37 mouse cellular contexts compared by ENCODE assay signal in the genomic region with DNA sequence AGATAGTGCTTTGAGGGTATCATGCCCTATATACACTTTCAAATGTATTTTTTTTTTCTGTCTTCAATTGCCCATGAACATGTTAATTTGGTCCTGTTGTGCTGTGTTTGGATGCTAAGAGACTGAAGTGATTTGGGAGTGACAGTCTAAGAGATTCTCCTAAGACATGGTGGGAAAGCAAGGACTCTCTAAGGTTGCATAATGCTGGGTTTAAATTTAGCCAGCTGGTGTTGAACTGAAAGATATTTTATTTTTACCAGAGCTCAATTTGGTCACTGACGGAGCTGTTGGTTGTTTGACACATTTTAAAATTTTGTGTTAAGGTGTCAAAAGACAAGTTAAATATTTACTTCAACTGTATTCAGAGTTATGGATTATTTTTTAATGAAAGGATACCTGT. TPM values are rescaled to one million over a fixed set of nuclear protein-coding genes. Genes with fewer than 3 reads are reported as not detected.
DNase-seq lines count a peak whose midpoint lies in the region; ATAC-seq lines count a peak whose summit lies in the region.
"Had no signal": no experiment of that assay in that cellular context is flagged by ENCODE, and none has a peak within 500 bp of the region (broad histone marks: within the 10 kb centered on the region; RNA-seq: fewer than 3 reads in every experiment).

No protein-coding gene starts in this region.

- H3K4me3 ChIP-seq in heart, embryonic 16.5 days (ENCODE audit: low read length): no peak overlapping the region
- no peak overlapping the region for H3K4me3 ChIP-seq in hindbrain, embryonic 14.5 days (replicated peaks; ENCODE audit: low read length)
- H3K4me3 ChIP-seq: embryonic facial prominence, embryonic 12.5 days; forebrain, embryonic 10.5 days; forebrain, embryonic 15.5 days; hindbrain, embryonic 15.5 days; limb, embryonic 13.5 days; lung, embryonic 15.5 days; midbrain, embryonic 10.5 days; midbrain, embryonic 15.5 days had no signal

- H3K9ac ChIP-seq in heart, embryonic 16.5 days (ENCODE audit: low read length): no peak overlapping the region
- no peak overlapping the region for H3K9ac ChIP-seq in hindbrain, embryonic 14.5 days
- H3K9ac ChIP-seq: embryonic facial prominence, embryonic 12.5 days; forebrain, embryonic 15.5 days; hindbrain, embryonic 15.5 days; limb, embryonic 13.5 days; lung, embryonic 15.5 days; midbrain, embryonic 15.5 days had no signal

- no peaks in the 10 kb centered on the region for H3K9me3 ChIP-seq in heart, embryonic 16.5 days (replicated peaks; ENCODE audit: control insufficient read depth, low read length)
- no peaks in the 10 kb centered on the region for H3K9me3 ChIP-seq in hindbrain, embryonic 14.5 days (ENCODE audit: control insufficient read depth, low read length)
- H3K9me3 ChIP-seq: embryonic facial prominence, embryonic 12.5 days; forebrain, embryonic 10.5 days; forebrain, embryonic 15.5 days; hindbrain, embryonic 15.5 days; limb, embryonic 13.5 days; lung, embryonic 15.5 days; midbrain, embryonic 10.5 days; midbrain, embryonic 15.5 days had no signal

- ATAC-seq in heart, embryonic 16.5 days (replicated peaks; ENCODE audit: extremely low read depth, insufficient read depth, low FRiP score): no peak
- no peak for ATAC-seq in hindbrain, embryonic 14.5 days (ENCODE audit: low FRiP score)
- ATAC-seq: forebrain, embryonic 15.5 days; inflammation-experienced regulatory T-cells, adult 6 months; midbrain, embryonic 15.5 days had no signal

- peak; percentile 30 for DNase-seq in gastrocnemius, adult 18-20 months (ENCODE audit: low spot score)
- no peak for DNase-seq in gastrocnemius, postnatal 36 days
- DNase-seq in heart, postnatal 25 days (ENCODE audit: low spot score): no peak
- DNase-seq in brain, adult 2 months (ENCODE audit: low read depth, low spot score): peak; percentile 36
- DNase-seq in telencephalon, adult 2 months (ENCODE audit: low read depth, low spot score): peak; percentile 15
- DNase-seq in hindbrain, embryonic 14.5 days (ENCODE audit: low spot score): no peak
- DNase-seq: adrenal gland, postnatal 36 days; kidney, adult 11 months; spleen, adult 18-20 months; thymus, adult 2 months; thymus, postnatal 36 days had no signal

- H3K4me2 ChIP-seq in heart, embryonic 16.5 days (ENCODE audit: low read depth, low read length): peak overlapping the region; percentile 15; the same call in 1 of the 2 replicates
- H3K4me2 ChIP-seq in hindbrain, embryonic 14.5 days (replicated peaks): no peak overlapping the region
- H3K4me2 ChIP-seq: embryonic facial prominence, embryonic 12.5 days; forebrain, embryonic 15.5 days; hindbrain, embryonic 15.5 days; limb, embryonic 13.5 days; liver, embryonic 11.5 days; lung, embryonic 15.5 days; midbrain, embryonic 15.5 days had no signal

- 59% methylated on average over 1 of the region's 1 CpGs for WGBS in heart, embryonic 16.5 days
- WGBS in hindbrain, embryonic 14.5 days: 92% methylated on average over 1 of the region's 1 CpGs

- no peaks in the 10 kb centered on the region for H3K36me3 ChIP-seq in heart, embryonic 16.5 days (ENCODE audit: control insufficient read depth, insufficient read depth)
- no peaks in the 10 kb centered on the region for H3K36me3 ChIP-seq in hindbrain, embryonic 14.5 days (replicated peaks; ENCODE audit: control insufficient read depth, insufficient read depth)
- H3K36me3 ChIP-seq: embryonic facial prominence, embryonic 12.5 days; forebrain, embryonic 10.5 days; forebrain, embryonic 15.5 days; hindbrain, embryonic 15.5 days; limb, embryonic 13.5 days; lung, embryonic 15.5 days; midbrain, embryonic 10.5 days; midbrain, embryonic 15.5 days had no signal

- no peaks in the 10 kb centered on the region for H3K27me3 ChIP-seq in heart, embryonic 16.5 days (ENCODE audit: control insufficient read depth, insufficient read depth, low read length)
- H3K27me3 ChIP-seq in hindbrain, embryonic 14.5 days (ENCODE audit: control insufficient read depth, insufficient read depth, low read length): no peaks in the 10 kb centered on the region
- H3K27me3 ChIP-seq: embryonic facial prominence, embryonic 12.5 days; forebrain, embryonic 15.5 days; hindbrain, embryonic 15.5 days; limb, embryonic 13.5 days; lung, embryonic 15.5 days; midbrain, embryonic 15.5 days had no signal

- intact Hi-C loops in gastrocnemius, postnatal 36 days (cut with DNase I): no loop called here
- intact Hi-C loops in heart, postnatal 25 days (cut with DNase I): no loop called here

- no peak overlapping the region for H3K27ac ChIP-seq in heart, embryonic 16.5 days (ENCODE audit: low read length)
- H3K27ac ChIP-seq in hindbrain, embryonic 14.5 days: no peak overlapping the region
- H3K27ac ChIP-seq: embryonic facial prominence, embryonic 12.5 days; forebrain, embryonic 10.5 days; forebrain, embryonic 15.5 days; hindbrain, embryonic 15.5 days; limb, embryonic 13.5 days; lung, embryonic 15.5 days; midbrain, embryonic 10.5 days; midbrain, embryonic 15.5 days had no signal

- peaks cover 2% of the 10 kb centered on the region for H3K4me1 ChIP-seq in heart, embryonic 16.5 days (ENCODE audit: control insufficient read depth, insufficient read depth, low read length)
- H3K4me1 ChIP-seq in hindbrain, embryonic 14.5 days (replicated peaks; ENCODE audit: control insufficient read depth, insufficient read depth, low read length): no peaks in the 10 kb centered on the region
- H3K4me1 ChIP-seq: embryonic facial prominence, embryonic 12.5 days; forebrain, embryonic 10.5 days; forebrain, embryonic 15.5 days; hindbrain, embryonic 15.5 days; limb, embryonic 13.5 days; lung, embryonic 15.5 days; midbrain, embryonic 10.5 days; midbrain, embryonic 15.5 days had no signal

RNA-seq across cellular contexts. Expression of a gene that starts 1.0 kb away (rescaled TPM):
- total RNA-seq in gastrocnemius, adult 18-20 months (2021): 1,000 to 10,000 TPM; 1,079 to 1,082 TPM
- 100 to 1,000 TPM; 919 to 955 TPM for total RNA-seq in gastrocnemius, postnatal 36 days (2021)
- polyA plus RNA-seq in heart, embryonic 16.5 days (2015; fragmentation: Nextera tagmentation; extraction: Ambion mirVana): 0.26 and 0.30 TPM in 2 replicates
- 100 to 1,000 TPM; 246 TPM for total RNA-seq in heart, postnatal 25 days (2021)
- not detected in 2 replicates for polyA plus RNA-seq in hindbrain, embryonic 14.5 days (2014; fragmentation: Nextera tagmentation; extraction: Ambion mirVana)
- total RNA-seq: hematopoietic stem cell, adult 5-6 weeks; layer of hippocampus, adult 18-20 months; megakaryocyte progenitor cell, adult 5-6 weeks had no signal
- polyA plus RNA-seq: cerebellum, adult 2 months; forebrain, embryonic 10.5 days; hindbrain, embryonic 15.5 days; inflammation-experienced regulatory T-cells, adult 6 months; kidney, embryonic 14.5 days; limb, embryonic 13.5 days; midbrain, embryonic 10.5 days; midbrain, embryonic 15.5 days; neural tube, embryonic 11.5 days had no signal

RNA-seq across cellular contexts. Expression of a gene that starts 13.8 kb away (rescaled TPM):
- total RNA-seq in gastrocnemius, adult 18-20 months (2021): not detected
- not detected for total RNA-seq in gastrocnemius, postnatal 36 days (2021)
- not detected in 2 replicates for polyA plus RNA-seq in heart, embryonic 16.5 days (2015; fragmentation: Nextera tagmentation; extraction: Ambion mirVana)
- total RNA-seq in heart, postnatal 25 days (2021): not detected
- not detected in 2 replicates for polyA plus RNA-seq in hindbrain, embryonic 14.5 days (2014; fragmentation: Nextera tagmentation; extraction: Ambion mirVana)
- total RNA-seq: adrenal gland, adult 18-20 months; adrenal gland, postnatal 36 days; gastrocnemius, postnatal 14 days; heart, adult 18-20 months; hematopoietic stem cell, adult 5-6 weeks; layer of hippocampus, adult 18-20 months; layer of hippocampus, postnatal 10 days; left cerebral cortex, adult 18-20 months; left cerebral cortex, postnatal 36 days; megakaryocyte progenitor cell, adult 5-6 weeks; neutrophil, adult 5-6 weeks had no signal
- polyA plus RNA-seq: cerebellum, adult 2 months; embryonic facial prominence, embryonic 12.5 days; forebrain, embryonic 10.5 days; forebrain, embryonic 15.5 days; hindbrain, embryonic 15.5 days; inflammation-experienced regulatory T-cells, adult 6 months; kidney, embryonic 14.5 days; limb, embryonic 13.5 days; liver, embryonic 11.5 days; liver, embryonic 16.5 days; lung, embryonic 15.5 days; midbrain, embryonic 10.5 days; midbrain, embryonic 15.5 days; neural tube, embryonic 11.5 days; stomach, embryonic 16.5 days; thymus, adult 2 months had no signal

RNA-seq across cellular contexts. Expression of a gene that starts 33.2 kb away (rescaled TPM):
- not detected for total RNA-seq in gastrocnemius, adult 18-20 months (2021)
- not detected for total RNA-seq in gastrocnemius, postnatal 36 days (2021)
- not detected in 2 replicates for polyA plus RNA-seq in heart, embryonic 16.5 days (2015; fragmentation: Nextera tagmentation; extraction: Ambion mirVana)
- total RNA-seq in heart, postnatal 25 days (2021): not detected
- not detected in 2 replicates for polyA plus RNA-seq in hindbrain, embryonic 14.5 days (2014; fragmentation: Nextera tagmentation; extraction: Ambion mirVana)
- total RNA-seq: adrenal gland, adult 18-20 months; adrenal gland, postnatal 36 days; gastrocnemius, postnatal 14 days; heart, adult 18-20 months; hematopoietic stem cell, adult 5-6 weeks; layer of hippocampus, adult 18-20 months; layer of hippocampus, postnatal 10 days; left cerebral cortex, adult 18-20 months; left cerebral cortex, postnatal 36 days; megakaryocyte progenitor cell, adult 5-6 weeks; neutrophil, adult 5-6 weeks had no signal
- polyA plus RNA-seq: cerebellum, adult 2 months; embryonic facial prominence, embryonic 12.5 days; forebrain, embryonic 10.5 days; forebrain, embryonic 15.5 days; hindbrain, embryonic 15.5 days; inflammation-experienced regulatory T-cells, adult 6 months; kidney, embryonic 14.5 days; limb, embryonic 13.5 days; liver, embryonic 11.5 days; liver, embryonic 16.5 days; lung, embryonic 15.5 days; midbrain, embryonic 10.5 days; midbrain, embryonic 15.5 days; neural tube, embryonic 11.5 days; stomach, embryonic 16.5 days; thymus, adult 2 months had no signal

Comparison
In these comparisons a context has a peak if more than half of its experiments do, and no peak if none do; other contexts are left out.
1. DNase-seq: peak in gastrocnemius, adult 18-20 months (single experiment), brain, adult 2 months (single experiment) and telencephalon, adult 2 months (single experiment); none in gastrocnemius, postnatal 36 days (0 of 2), heart, postnatal 25 days (single experiment) and hindbrain, embryonic 14.5 days (single experiment).